Mouse (Mus musculus): ENCODE results near the gene Ermap.
A peak's percentile ranks its signal among the peaks of the same experiment; 100 is the strongest.

Gene Ermap

DNA sequence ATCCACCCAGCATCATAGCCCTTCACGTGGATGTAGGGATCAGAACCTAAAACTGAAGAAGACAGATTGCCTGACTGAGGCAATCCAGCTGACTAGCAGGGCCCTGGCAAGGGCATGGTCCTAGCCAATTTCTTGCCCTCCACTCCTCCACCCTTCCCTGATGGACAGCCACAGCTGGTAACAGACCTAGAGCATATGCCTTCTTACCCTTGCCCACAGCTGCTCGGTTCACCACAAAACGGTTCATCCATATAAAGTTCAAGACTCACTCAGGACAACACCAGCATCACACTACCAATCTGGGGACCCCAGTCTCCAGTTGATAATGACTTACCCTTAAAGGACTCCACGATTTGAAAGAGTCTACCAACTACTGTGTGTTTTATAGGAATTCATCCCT, 4.0 kb downstream of the Ermap start:
- no peak for DNase-seq (ENCODE audit: low spot score in 2 of 2)

DNA sequence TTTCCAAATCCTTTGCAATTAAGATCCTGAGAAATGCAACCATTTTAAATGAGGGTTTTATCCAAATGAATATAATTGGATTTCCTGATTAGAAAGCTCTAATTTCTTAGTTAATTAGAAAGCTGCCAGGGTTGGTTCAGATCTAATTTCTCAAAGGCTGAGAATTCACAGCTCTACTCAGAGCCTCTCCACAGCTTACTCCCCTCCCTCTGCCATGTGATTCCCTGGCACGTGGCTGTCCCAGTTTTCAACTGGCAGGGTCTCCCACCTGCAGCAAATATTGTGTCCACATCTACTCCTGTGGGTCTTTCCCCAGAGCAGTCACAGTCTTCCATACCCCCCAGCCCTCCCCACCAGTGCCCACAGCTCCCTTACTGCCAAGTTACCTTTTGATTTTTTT, 6.3 kb downstream of the Ermap start:
- DNase-seq (ENCODE audit: low spot score in 2 of 2) = no peak

DNA sequence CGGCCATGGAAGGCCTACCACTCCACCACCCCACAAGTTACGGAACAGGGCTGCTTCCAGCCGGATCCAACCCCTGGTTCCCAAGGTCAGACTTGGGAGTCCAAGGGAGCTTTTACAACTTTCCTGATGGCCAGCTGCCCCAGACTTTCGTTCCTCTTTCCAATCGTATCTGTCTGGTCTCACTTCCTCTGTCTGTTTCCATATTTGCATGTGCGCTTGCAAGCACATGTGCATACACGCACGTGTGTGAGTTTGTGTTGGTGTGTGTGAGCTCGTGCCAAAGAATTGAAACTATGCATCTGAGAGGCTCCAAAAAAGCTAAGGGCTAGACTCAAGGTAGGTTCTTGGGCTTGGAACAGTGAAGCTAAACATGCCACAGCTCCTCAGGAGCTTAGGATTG, 8.4 kb downstream of the Ermap start:
- peak in 1 of 2 experiments; percentile 39 for DNase-seq (ENCODE audit: low spot score in 2 of 2)

GRCm38 (mm10) chr4:119180133-119180707, 9.6 kb downstream of the Ermap start:
- DNase-seq (ENCODE audit: low spot score in 2 of 2) = no peak

- DNase-seq (ENCODE audit: low spot score in 2 of 2) = peak; percentile 40 to 62
Measured at GRCm38 (mm10) chr4:119178331-119178730, 11.5 kb downstream of the Ermap start.

DNA sequence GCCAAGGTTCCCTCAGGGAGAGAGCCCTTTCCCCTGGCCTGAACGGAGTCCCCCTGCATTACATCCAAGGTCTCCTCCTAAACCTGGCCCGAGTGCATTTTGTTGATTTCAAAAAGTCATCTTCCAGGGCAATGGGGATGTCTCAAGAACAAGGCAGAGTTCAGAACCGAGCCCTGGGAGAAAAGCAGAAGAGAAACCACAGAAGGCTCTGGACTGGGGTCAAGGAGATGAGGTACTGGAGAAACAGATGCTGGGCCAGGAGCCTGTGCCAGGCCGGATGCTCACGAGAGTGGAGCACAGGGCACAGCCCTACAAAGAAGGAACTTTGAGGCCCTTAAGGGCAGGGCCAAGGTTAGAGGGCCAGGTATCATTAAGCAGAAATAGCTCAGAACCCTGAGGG, 12.1 kb downstream of the Ermap start:
- peak; percentile 43 to 52 for DNase-seq (ENCODE audit: low spot score in 2 of 2)

- DNase-seq (ENCODE audit: low spot score in 2 of 2) = peak; percentile 98
Measured at GRCm38 (mm10) chr4:119173851-119174453, 15.9 kb downstream of the Ermap start, which contains the start of gene Zfp691. TSS of gene Zfp691 (minus strand) at chr4:119174195.

DNA sequence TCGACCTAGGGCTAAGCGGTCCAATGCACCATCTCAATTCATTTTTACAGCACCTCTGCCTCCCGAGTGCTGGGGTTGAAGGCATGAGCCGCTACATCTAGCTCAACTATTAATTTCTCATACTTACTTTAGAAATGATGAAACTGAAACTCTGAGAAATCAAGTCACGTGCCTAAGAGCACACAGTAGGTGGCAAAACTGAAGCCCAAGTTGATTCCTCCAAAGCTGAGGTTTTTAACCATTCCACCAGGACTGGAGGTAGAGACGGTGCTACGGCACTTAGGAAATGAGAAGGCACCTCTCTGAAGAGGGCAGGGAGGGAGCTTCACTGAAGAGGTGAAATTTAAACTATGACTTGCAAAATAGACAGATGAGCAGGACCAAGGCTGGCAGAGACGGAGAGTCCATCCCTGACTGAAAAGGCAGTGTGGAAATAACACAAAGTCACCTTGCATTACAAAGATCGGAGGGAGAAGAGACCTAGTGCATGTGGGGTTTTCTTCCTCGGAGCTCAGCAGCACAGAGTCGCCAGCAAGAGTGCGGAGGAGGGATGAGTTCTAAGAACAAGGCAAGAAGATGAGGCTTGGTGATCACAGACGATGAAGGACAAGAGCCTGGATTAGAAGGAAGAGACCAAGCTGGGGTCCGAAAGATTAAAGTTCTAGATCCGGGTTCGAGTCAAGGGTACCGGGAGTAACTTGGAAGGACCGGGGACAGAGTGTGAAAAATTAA, 16.7 kb downstream of the Ermap start:
- DNase-seq (ENCODE audit: low spot score in 2 of 2) = no peak

DNA sequence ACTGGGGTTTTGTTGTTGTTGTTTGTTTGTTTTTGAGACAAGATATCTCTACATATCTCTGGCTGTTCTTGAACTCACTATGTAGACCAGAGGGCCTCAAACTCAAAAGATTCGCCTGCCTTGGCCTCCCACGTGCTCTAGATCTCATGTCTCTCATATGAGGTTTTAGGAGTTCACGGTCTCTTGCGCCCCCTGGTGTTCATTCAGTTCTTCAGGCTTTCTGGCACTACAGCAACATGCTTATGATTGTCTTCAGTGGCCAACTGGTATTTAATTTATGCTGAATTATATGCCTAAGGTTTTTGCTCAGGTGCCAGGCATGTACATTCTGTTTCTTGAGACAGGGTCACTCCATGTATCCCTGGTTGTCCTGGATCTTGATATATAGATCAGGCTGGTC, 22.1 kb downstream of the Ermap start:
- peak; percentile 32 to 81 for DNase-seq (ENCODE audit: low spot score in 2 of 2)

GRCm38 (mm10) chr4:119167068-119167467, 22.7 kb downstream of the Ermap start:
- no peak for DNase-seq (ENCODE audit: low spot score in 2 of 2)

GRCm38 (mm10) chr4:119165916-119166315, 23.9 kb downstream of the Ermap start:
- no peak for DNase-seq (ENCODE audit: low spot score in 2 of 2)

DNA sequence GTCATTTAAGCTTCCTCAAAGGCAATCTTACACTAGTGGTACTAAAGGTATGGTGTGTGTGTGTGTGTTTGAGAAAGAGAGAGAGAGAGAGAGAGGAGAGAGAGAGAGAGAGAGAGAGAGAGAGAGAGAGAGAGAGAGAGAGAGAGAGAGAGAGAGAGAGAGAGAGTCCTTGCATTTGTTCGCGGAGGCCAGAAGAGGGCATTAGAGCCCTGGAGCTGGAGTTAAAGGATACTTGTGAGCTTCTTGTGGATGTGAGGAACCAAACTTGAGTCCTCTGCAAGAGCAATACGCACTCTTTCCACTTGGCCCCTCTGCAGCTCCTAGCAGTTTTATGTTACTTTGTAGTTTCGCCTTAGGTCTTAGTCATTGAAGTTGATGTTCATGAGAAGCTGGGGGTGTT, 26.8 kb downstream of the Ermap start:
- DNase-seq (ENCODE audit: low spot score in 2 of 2) = no peak

DNA sequence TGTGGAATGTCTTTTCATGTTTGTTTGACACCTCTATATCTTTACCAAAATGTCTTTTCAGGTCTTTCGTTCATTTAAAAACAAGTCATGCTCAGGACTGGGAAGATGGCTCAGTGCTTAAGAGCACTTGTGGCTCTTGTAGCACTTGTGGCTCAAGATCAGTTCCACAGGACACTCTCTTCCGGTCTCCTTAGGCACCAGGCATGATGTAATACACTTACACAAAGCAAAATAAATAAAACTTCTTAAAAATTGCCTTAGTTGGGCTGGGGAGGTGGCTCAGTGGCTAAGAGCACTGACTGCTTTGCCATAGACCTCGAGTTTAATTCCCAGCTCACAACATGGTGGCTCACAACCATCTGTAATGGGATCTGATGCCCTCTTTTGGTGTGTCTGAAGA, 28.5 kb downstream of the Ermap start:
- DNase-seq (ENCODE audit: low spot score in 2 of 2) = no peak

- DNase-seq (ENCODE audit: low spot score in 2 of 2) = no peak
Measured at GRCm38 (mm10) chr4:119157891-119158290, 31.9 kb downstream of the Ermap start.

GRCm38 (mm10) chr4:119157186-119157585, 32.6 kb downstream of the Ermap start:
- peak in 1 of 2 experiments; percentile 28 for DNase-seq (ENCODE audit: low spot score in 2 of 2)

GRCm38 (mm10) chr4:119148741-119149140, 41.1 kb downstream of the Ermap start:
- no peak for DNase-seq (ENCODE audit: low spot score in 2 of 2)

DNA sequence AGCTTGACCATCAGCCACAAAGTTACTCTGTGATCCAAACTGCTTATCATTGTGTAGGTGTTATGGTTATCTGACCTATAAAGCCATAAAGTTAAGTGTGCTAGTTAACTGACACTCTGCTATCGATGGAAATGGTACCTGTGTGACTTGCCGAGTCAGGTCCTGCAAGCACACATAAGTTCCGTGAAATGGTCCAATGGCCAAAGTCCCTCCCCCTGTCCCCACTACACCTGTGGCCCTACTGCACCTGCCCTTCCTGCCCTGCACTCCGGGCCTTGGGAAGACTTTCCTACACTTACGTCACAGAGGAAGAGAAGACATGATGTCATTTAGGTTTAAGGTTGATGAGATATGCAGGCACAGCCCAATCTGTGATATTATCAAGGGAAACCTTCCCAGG, 42.5 kb downstream of the Ermap start:
- no peak for DNase-seq (ENCODE audit: low spot score in 2 of 2)

- DNase-seq (ENCODE audit: low spot score in 2 of 2) = no peak
Measured at GRCm38 (mm10) chr4:119146816-119147215, 43.0 kb downstream of the Ermap start.

GRCm38 (mm10) chr4:119142230-119142871, 47.5 kb downstream of the Ermap start:
- DNase-seq (ENCODE audit: low spot score in 2 of 2) = no peak

DNA sequence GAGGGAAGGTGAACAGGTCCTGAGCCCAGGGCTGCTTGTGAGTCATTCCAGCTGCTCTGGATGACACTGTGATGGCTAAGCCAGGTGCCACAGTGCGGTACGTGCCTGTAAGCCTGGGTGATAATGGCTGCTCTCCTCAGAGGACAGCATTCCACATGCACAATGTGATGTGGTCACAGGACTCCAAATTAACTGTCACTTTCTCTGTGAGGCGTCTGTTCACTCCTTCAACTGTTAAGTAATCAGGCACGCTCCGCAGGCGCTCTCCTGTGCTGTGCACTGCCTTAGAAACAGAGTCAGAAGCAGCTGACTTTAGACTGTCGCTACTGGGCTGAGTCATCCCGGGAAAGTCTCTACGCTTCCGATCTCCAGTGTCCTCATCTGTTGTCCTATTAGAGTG, 48.6 kb downstream of the Ermap start:
- no peak for DNase-seq (ENCODE audit: low spot score in 2 of 2)

DNA sequence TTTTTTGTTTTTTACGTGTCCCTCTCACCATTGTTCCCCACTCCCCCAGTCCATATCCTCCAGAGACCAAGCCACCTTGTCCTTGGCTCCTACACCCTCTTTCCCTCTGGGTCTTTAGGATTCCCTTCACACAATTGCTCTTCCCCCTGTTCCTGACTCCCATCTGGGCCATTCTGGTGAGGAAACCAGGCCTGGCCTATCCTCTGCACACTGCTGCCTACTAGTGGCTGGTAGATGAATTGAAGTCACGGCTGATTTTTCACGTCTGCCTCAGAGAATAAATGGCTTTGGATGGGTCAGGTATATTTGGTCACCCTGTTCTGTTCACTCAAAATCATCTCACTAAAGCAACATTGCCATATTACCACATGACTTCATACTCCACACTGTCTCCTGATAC, 49.7 kb downstream of the Ermap start:
- DNase-seq (ENCODE audit: low spot score in 2 of 2) = no peak

DNA sequence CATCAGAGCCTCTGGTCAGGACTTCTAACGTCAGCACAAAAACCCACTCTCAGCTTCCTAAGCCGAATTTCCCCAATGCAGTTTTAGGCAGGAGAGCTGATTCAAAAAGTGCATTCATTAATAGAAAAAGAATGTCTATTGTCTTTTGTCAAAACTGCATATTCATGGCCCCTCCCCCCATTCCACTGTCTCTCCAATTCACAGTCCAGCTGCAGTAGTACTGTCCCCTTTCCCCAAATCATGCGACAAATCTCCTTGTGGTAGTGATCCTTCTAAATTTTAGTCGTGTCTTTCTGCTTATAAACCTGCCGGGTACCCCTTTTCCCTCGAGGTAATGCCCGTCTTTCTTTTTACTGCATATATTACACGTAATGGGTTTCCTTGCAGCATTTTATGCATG, 51.0 kb downstream of the Ermap start:
- no peak for DNase-seq (ENCODE audit: low spot score in 2 of 2)

GRCm38 (mm10) chr4:119138171-119138570, 51.6 kb downstream of the Ermap start:
- no peak for DNase-seq (ENCODE audit: low spot score in 2 of 2)
